Mouse (Mus musculus) adrenal gland, adult 2 months (tissue): ENCODE measurements around the gene Ccdc78. TPM values are rescaled to one million over a fixed set of nuclear protein-coding genes. Genes with fewer than 3 reads are reported as not detected.
"Not testable (repeated sequence)": the region's sequence is repeated elsewhere in the genome, so short reads cannot be mapped to it uniquely, and the experiment has no call there.

ENCODE experiments used
- DNase-seq: peaks from one replicate; pipeline ENCODE4 v3.0.0; 2021
- long read RNA-seq: library from polyadenylated mRNA; stranded (forward); transcript quantifications from one replicate; pipeline ENCODE4 v2.0.0, GENCODE M21; 2021
- polyA plus RNA-seq: library from polyadenylated mRNA; depleted of rRNA; stranded (reverse); fragments of >200 nt; gene quantifications from 2 replicates; pipeline ENCODE4 v1.2.3, GENCODE M21; 2012; rRNA removed
- total RNA-seq, 2 experiments: library from RNA; stranded (reverse); gene quantifications; 2 replicates each; pipeline ENCODE4 v1.2.3; 2021

Gene Ccdc78
- total RNA-seq (not detected), polyA plus RNA-seq (0.11 TPM in 2 replicates)
- long read RNA-seq, partial matches to known transcripts: 0 of 2 reads
- long read RNA-seq, other reads (novel, unspliced or antisense): 2 of 2 reads

GRCm38 (mm10) chr17:25786280-25786679, at the start of gene Ccdc78:
TSS of gene Ccdc78 (plus strand) at chr17:25786580.
- DNase-seq: no peak

- DNase-seq: no peak
These were observed 47.5 kb upstream of the Ccdc78 start for GRCm38 (mm10) chr17:25738861-25739260.

GRCm38 (mm10) chr17:25741471-25741870, 44.9 kb upstream of the Ccdc78 start:
- not testable (repeated sequence) for DNase-seq

- peak; percentile 84 for DNase-seq
These were observed 42.5 kb upstream of the Ccdc78 start for GRCm38 (mm10) chr17:25743831-25744230.

GRCm38 (mm10) chr17:25744311-25744710, 42.1 kb upstream of the Ccdc78 start:
- DNase-seq: peak; percentile 50

- DNase-seq: peak; percentile 62
These were observed 38.1 kb upstream of the Ccdc78 start for GRCm38 (mm10) chr17:25748238-25748637.

- DNase-seq: no peak
These were observed 37.1 kb upstream of the Ccdc78 start for GRCm38 (mm10) chr17:25749314-25749713.

GRCm38 (mm10) chr17:25751446-25751845, 34.9 kb upstream of the Ccdc78 start:
- peak; percentile 82 for DNase-seq

GRCm38 (mm10) chr17:25754241-25754640, 32.1 kb upstream of the Ccdc78 start, which contains the start of gene Msln:
TSS of gene Msln (minus strand) at chr17:25754378.
- DNase-seq: no peak

- DNase-seq: no peak
These were observed 31.3 kb upstream of the Ccdc78 start for GRCm38 (mm10) chr17:25755086-25755485.

- no peak for DNase-seq
These were observed 30.6 kb upstream of the Ccdc78 start for GRCm38 (mm10) chr17:25755627-25756377.

GRCm38 (mm10) chr17:25756378-25757242, 29.8 kb upstream of the Ccdc78 start:
- DNase-seq: no peak

GRCm38 (mm10) chr17:25757691-25758090, 28.7 kb upstream of the Ccdc78 start:
- DNase-seq: no peak

- DNase-seq: no peak
These were observed 26.2 kb upstream of the Ccdc78 start for GRCm38 (mm10) chr17:25760148-25760547.

- DNase-seq: no peak
These were observed 24.8 kb upstream of the Ccdc78 start for GRCm38 (mm10) chr17:25761561-25761970.

GRCm38 (mm10) chr17:25762591-25762990, 23.8 kb upstream of the Ccdc78 start:
- no peak for DNase-seq

GRCm38 (mm10) chr17:25765886-25766285, 20.5 kb upstream of the Ccdc78 start:
- no peak for DNase-seq

- DNase-seq: no peak
These were observed 17.0 kb upstream of the Ccdc78 start for GRCm38 (mm10) chr17:25769331-25769730.

GRCm38 (mm10) chr17:25773549-25774120, 12.7 kb upstream of the Ccdc78 start, which contains the start of gene Narfl:
TSS of gene Narfl (plus strand) at chr17:25773776.
- DNase-seq: peak; percentile 97

GRCm38 (mm10) chr17:25775318-25776062, 10.9 kb upstream of the Ccdc78 start:
- DNase-seq: no peak

GRCm38 (mm10) chr17:25777948-25778347, 8.4 kb upstream of the Ccdc78 start:
- no peak for DNase-seq

- no peak for DNase-seq
These were observed 5.0 kb upstream of the Ccdc78 start for GRCm38 (mm10) chr17:25781339-25781738.
